Mouse (Mus musculus): ENCODE measurements around the gene Jmjd1c.

DNA sequence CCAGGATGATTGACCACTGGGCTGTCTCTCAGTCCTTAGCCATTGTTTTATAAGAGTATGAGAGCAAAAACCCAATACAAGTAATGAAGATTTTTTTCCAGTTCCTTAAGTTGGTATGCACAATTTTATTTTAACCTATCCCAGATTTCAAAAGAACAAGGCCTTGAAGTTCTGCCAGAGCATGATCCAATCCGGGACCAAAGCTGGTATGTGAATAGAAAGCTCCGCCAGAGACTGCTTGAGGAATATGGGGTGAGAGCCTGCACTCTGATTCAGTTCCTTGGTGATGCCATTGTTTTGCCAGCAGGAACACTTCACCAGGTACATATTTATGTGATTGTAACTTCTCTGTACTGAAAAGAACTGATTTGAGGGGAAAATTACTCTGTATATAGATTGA lies 153.6 kb downstream of the Jmjd1c start:
- TF ChIP-seq CTCF (IDR thresholded peaks at IDR 0.05; ENCODE audit: extremely low read depth, insufficient read length, insufficient replicate concordance, low read depth, low read length) (no peak), POLR2A (IDR thresholded peaks at IDR 0.05; ENCODE audit: low read depth, low read length) (no peak)

All from small intestine, adult 2 months (tissue).